Mouse (Mus musculus): ENCODE results near the gene Hoxb5.

Gene Hoxb5

DNA sequence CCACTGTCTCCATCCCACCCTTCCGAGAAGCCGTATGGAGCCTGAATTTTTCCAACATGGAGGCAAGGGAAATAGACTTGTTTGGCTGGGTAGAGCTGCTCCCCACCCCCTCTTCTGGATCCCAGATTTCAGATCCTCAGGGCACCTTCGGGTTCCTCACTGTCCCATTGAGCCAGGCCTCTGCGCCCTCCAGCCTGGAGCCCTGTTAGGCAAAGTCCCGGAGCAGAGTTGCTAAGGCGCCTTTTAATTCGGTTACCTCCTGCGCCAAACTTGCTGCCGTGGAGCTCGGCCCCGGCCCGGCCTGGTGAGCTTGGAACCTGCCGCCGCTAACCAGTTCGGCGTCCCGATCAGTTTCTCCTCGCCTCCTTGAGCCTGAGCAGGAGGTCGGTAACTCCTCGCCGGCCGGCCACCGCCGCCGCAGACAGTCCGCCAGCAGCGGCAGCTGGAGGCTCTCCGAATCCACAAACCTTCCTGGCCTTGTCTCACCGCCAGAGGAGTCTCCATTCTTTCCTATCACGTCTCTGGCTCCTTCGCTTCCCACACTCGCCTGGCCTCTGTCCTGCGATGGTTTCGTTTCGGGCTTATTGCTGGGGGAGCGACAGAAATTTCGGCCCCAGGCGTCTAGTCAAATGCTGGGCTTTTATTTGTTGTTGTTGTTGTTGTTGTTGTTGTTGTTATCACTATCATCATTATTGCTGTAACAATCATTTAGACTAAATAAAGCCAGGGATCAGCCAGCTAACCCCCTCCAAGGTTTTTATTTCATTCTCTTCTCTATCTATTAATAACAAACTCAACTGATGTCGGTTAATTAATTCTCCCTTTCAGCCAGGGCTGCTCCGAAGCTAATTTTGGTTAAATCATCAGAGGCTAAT lies 38.8 kb downstream of the Hoxb5 start:
- no peak for DNase-seq (ENCODE audit: low spot score)

DNA sequence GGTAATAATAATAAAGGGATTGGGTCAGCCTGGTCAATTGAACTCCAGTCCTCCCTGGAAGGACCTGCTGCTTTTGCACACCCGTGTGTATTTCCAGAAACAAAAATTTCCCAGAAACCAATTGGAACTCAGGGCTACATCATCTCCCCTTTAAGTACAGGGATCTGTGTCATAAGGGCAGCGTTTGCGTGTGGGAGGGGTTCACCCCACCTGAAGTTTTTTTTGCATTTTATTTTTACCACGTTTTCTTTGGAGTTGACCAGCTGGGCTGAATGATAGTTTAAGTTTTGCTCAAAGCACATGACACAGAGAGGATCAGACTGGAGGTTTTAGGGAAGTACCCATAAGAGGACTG lies 39.4 kb downstream of the Hoxb5 start:
- no peak for DNase-seq (ENCODE audit: low spot score)

DNA sequence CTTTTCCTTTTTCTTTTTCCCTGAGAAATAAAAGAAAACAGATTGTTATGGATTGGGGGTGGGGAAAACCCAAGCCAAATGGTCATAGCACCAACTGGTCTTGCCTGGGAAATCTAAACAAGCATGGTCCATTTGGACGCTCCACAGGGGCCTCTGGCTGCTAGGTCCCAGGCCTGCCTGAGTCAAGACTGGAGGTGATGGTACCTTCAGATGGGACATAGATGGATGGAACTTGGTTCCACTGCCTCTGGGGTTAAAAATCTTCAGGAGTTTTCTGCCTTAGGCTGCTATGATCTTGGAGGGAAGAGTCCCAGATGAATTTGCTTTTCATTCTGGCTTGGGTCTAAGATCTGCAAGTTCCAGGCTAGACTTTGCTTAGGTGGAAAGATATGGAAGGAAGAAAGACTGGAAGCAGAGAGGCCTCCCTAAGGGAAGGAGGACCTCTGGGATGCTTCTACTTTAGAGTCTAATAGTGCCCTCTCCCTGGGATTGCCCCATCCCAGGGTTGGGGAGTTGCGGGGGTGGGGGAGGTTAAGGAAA lies 40.1 kb downstream of the Hoxb5 start:
- no peak for DNase-seq (ENCODE audit: low spot score)

DNA sequence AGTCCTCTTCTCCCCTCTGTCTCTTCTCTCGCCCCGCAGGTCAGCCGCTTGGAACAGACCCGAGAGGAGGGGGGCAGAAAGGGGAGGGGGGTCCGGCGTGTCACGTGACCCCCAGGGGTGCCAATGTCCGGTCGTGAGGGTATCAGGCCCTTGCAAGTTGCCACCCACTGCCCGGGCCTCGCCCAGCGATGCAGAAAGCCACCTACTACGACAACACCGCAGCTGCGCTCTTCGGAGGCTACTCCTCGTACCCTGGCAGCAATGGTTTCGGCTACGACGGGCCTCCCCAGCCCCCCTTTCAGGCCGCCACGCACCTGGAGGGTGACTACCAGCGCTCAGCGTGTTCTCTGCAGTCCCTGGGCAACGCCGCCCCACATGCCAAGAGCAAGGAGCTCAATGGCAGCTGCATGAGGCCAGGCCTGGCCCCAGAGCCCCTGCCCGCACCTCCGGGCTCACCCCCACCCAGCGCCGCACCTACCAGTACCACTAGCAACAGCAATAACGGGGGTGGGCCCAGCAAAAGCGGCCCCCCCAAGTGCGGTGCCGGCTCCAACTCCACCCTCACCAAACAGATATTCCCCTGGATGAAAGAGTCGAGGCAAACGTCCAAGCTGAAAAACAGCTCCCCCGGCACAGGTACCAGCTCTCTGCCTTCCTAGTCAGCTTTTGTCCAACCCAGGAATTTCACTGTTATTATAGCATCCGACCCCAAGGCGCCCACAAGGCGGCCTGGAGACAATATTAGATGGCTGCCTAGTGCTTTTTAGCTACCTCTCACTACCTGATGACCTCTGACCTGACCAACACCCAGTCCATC lies 41.1 kb downstream of the Hoxb5 start:
- no peak for DNase-seq (ENCODE audit: low spot score)

DNA sequence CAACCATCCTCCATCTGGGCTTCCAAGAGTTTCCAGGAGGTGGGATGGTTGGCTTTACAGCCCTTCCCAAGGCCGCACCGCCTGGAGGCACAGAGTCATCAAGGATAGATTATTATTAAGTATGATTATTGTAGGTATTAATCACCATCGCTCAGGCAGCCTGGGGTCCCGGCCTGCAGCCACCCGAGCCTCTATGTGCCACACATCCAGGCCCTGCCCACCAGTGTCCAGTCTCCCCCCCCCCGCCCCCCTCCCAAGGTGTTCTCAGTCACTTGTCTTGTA lies 41.7 kb downstream of the Hoxb5 start:
- no peak for DNase-seq (ENCODE audit: low spot score)

DNA sequence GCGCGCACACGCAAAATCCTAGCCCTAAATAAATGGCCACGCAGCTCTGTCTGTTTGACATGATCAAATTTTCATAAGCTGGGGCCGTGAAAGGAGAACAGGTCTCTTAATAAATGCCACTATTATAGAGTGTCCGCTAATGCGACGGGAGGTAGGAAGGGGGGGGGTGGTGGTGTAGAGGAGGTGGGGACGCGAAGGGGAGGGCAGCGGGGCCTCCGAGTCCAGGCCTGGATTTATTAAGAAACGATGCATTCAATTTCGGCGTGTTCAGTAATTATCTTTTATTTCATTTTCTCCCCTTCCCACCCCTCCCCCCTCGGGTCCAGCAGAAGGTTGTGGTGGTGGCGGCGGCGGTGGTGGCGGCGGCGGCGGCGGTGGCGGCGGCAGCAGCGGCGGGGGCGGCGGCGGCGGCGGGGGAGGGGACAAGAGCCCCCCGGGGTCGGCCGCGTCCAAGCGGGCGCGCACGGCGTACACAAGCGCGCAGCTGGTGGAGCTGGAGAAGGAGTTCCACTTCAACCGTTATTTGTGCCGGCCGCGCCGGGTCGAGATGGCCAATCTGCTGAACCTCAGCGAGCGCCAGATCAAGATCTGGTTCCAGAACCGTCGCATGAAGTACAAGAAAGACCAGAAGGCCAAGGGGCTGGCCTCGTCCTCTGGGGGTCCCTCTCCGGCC lies 42.2 kb downstream of the Hoxb5 start:
- DNase-seq (ENCODE audit: low spot score): no peak

DNA sequence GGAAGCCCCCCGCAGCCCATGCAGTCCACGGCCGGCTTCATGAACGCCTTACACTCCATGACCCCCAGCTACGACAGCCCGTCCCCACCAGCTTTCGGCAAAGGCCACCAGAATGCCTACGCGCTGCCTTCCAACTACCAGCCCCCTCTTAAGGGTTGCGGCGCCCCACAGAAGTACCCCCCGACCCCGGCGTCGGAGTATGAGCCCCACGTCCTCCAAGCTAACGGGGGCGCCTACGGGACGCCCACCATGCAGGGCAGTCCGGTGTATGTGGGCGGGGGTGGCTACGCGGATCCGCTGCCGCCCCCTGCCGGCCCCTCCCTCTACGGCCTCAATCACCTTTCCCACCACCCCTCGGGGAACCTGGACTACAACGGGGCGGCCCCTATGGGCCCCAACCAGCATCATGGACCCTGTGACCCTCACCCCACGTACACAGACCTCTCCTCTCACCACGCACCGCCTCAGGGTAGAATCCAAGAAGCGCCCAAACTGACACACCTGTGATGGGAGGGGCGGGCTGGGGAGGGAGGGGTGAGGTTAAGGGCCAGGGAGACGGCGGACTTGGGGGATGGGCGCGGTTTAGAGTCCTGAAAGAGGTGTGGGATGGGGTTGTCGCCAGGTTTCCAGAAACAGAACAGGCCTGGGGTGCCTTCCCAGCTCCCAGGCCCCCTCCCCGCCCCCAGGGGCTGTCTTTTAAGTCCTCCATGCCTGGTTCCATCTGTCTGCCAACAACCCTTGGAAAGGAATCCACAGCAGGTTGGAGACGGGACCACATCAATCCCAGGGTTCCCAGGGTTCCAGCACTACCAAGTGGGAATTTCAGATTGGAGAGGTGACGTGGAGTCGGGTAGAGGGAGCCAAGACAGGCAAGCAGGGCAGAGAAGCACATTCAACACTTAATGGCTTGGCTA lies 43.0 kb downstream of the Hoxb5 start:
- no peak for DNase-seq (ENCODE audit: low spot score)

DNA sequence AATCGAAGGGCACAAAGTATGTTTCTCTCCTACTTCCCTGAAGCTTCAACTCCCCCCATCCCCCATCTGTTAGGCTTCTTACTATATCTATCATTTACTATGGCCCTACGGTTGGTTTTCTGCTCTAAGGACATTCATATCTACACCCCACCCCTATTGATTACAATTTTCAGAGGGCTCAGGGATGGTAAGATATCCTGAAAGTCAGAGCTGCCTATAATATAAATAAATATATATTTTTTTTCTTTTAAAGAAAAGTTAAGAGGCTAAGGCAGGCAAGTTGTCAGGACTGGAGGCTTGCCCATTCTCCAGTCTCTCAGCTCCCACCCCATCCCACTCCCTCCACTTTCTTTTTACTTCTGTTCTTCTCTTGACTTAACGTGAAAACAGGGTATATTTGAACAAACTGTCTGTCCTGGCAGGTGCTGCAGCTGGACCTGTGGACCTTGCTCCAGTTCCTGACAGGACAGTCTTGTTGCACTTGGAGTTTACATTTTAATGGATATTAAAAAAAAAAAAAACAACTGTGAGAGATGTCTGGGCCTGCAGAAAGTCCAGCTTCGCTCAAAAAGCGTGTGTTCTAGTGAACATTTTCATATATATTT lies 43.9 kb downstream of the Hoxb5 start:
- no peak for DNase-seq (ENCODE audit: low spot score)

DNA sequence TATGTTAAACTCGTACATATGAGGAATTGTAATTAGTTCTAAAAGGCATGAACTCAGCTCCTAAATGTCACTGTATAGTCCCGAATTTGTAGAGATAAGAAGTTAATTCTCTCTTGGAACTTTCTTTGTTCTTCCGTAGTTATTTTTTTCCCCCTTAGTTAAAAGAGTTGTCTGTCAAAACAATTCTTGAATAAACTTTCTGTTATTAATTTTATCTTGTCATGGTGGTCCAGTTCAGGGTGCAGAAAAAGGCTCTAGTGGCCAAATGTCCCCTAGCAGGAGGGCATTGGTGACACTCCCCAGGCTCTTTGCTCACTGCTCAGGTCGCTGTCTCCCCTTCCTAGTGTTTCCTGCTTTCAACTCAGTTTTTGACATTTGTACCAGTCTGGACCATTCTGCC lies 44.6 kb downstream of the Hoxb5 start:
- no peak for DNase-seq (ENCODE audit: low spot score)

DNA sequence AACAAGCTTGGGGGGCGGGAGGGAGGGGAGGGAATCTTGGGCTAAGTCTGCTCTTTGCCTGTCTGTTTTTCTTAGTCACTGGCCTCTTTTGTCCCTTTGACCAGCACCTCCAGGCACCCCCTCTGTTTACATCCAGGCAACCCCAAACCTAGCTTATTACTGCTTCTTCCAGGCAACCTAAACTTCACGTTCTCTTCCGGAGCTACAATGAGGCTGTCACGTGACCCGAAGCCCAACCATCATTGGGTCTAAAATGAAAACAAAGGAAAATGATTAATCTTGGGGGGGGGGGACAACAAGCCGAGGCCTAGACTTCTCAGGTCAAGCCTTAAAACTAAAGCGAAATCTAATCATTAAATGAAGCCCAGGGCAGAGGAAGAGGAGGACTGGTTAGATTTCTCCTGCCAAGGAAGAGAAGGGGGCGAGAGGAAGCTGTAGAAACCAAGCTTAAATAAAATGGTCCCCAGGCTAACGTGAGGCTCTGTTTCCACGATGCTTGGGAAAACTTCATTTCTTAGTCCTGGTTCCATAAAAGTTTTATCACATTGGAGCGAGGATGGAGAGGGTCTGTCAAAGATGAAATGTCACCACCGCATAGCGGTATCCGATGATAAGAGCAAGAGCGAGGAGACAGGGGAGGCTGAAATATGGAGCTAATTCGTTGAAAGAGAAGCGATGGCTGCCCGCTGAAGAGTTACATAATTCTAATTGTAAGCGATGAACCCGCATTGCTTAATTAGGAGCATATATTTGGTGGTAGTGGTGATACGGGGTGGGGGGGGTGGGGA lies 45.2 kb downstream of the Hoxb5 start:
- DNase-seq (ENCODE audit: low spot score): no peak

DNA sequence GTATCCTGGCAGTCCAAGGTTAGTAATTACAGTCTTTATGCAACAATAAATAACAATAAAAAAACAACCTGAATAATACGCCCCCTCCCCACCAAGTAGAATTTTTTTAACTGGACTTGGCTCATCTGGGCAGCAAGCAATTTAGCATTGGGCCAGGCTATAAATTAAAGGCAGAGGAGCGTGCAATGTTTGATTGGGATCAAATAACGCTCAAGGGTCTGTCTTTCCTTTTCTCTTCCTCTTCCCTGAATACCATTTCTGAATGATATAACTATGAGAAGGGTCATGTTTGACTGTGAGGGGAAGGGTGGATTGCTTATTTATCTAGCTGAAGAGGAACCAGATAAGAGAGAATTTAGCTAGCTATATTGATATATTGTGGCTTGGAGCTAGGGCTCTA lies 45.9 kb downstream of the Hoxb5 start:
- DNase-seq (ENCODE audit: low spot score): no peak

DNA sequence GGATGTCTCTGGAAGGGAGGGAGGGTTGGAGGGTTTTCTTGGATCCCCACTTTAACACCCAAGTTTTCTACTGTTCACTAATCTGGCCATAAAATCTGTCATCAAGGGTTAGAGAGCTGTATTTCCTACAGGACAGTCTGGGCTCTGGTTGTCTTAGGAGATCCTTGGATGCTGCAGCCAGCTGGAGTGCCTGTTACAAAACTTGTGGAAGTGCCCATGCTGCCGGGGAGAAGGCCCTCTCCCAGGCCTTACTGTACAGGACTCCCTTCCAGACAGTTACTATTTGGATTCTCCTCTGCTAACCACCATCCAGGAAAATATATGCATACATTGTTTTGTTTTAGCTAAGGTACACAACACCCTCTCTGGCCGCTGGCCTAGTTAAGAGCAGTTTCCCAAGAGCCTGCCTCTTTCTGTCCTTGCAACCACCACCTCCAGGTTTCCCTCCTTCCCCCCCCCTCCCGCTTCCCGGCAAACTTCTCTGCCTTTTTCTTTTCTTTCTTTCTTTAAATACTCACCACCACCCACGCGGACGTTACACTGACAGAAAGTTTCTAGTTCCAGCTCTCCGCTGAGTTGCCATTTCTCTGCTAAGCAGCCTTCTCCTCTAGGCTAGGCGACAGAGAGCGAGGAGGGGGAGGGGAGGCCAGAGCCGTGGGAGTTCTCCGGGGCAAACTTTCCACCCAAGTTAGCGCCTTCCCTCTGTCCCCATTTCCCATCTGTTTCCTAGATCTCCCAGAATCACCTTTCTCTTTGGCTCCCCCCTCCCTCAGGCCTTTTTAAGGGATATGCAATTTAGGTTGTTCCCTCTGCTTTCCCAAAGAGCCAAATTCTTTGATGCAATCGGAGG lies 46.6 kb downstream of the Hoxb5 start:
- DNase-seq (ENCODE audit: low spot score): no peak

DNA sequence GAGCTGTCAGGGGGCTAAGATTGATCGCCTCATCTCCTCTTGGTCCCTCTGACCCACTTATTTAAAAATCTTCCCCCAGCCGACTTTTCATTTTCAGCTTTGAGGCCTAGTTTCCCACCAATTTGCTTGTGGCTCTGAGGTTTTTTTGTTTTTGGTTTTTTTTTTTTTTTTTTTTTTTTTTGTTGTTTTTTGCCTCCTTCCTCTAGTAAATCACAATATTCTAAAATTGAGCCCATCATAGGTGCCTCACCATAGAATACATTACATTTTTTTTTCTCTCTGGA lies 47.1 kb downstream of the Hoxb5 start, which contains the start of gene Hoxb2:
Gene Hoxb2, plus strand, starts transcription at position 185 of the 284 bp plus-strand sequence.
- DNase-seq (ENCODE audit: low spot score): no peak

DNA sequence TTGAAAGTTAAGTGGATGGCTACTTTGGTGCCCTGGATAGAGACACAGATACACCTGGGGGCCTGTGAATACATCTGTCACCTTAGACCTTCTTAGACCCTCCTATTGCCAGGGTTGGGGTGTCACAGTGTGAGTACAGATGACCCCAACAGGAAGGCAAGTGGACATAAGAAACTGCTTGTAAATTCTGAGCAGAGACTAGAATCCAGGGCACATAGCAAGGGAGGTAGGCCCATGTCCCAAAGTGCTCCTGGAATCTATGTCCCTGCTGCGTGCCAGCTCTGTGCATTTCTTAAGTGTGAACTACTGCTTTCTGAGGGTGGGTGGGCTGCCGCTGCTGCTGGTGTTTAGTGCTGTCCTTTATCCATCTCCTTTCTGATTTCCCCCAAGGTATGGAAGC lies 47.7 kb downstream of the Hoxb5 start:
- DNase-seq (ENCODE audit: low spot score): no peak

DNA sequence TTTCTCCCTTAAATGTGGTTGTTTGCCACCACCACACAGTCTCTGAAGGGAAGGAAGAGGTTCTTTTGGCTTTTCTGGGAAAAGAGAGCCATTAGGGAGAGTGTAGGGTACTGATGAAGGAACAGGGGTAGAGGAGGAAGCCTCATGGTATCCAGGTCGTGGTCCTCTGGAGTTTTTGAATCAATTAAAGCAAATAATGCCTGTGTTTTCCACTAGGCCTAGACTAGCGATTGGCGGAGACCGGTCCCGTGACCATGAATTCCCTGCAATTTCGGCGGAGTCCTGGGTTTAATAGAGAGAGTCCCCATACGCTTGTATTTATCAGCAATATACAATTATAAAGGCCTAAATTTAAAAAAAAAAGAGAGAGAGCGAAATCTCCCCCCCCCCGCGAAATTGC lies 48.2 kb downstream of the Hoxb5 start:
- no peak for DNase-seq (ENCODE audit: low spot score)

DNA sequence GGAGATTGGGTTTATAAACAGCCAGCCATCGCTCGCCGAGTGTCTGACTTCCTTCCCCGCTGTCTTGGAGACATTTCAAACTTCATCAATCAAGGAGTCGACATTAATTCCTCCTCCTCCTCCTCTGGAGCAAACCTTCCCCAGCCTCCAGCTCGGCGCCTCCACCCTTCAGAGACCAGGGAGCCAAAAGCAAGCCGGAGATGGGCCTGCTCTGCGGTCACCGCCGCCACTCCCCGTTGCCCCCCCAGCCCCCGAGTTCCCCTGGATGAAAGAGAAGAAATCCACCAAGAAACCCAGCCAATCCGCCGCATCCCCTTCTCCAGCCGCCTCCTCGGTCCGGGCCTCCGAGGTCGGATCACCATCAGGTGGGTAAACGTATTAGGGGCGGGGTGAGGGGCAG lies 48.7 kb downstream of the Hoxb5 start:
- DNase-seq (ENCODE audit: low spot score): no peak

DNA sequence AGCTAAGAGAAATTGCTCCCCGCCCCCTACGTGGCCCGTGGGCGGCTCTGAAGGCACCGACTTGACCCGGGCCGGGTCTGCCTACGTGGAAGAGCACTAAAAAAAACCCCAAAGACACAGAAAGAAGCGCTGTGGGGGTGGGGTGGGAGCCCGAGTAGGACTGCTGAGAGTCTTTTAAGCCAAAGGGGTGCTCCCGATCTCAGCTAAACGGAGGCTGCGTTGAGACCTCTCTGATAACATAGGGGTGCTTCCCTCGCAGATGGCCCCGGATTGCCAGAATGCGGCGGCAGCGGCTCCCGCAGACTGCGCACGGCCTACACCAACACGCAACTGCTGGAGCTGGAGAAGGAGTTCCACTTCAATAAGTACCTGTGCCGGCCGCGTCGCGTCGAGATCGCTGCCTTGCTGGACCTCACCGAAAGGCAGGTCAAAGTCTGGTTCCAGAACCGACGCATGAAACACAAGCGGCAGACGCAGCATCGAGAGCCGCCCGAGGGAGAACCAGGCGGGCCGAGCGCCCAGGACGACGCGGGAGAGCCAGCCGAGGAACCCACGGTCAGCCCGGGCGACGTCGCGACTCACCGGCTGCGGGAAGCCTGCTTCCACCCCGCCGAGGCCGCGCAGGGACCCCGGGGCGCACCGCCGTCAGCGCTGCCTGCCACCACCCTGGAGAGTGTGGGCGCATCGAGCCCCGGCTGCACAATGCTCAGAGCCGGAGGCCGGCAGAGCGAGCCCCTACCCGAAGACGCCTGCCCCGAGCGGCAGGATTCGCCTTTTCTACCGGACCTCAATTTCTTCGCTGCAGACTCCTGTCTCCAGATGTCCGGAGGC lies 49.8 kb downstream of the Hoxb5 start:
- DNase-seq (ENCODE audit: low spot score): no peak

DNA sequence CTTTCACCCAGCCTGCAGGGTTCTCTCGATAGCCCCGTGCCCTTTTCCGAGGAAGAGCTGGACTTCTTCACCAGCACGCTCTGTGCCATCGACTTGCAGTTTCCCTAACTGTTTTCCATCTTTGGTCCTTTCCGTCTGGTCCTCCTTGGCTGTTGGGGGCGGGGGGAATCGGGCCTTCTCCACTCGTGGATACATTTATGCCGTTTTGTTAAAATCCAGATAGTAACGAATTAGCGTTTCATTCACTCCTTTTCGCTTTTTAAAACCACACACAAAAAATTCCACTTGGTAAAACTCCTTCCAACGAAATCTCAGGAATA lies 50.3 kb downstream of the Hoxb5 start:
- no peak for DNase-seq (ENCODE audit: low spot score)

DNA sequence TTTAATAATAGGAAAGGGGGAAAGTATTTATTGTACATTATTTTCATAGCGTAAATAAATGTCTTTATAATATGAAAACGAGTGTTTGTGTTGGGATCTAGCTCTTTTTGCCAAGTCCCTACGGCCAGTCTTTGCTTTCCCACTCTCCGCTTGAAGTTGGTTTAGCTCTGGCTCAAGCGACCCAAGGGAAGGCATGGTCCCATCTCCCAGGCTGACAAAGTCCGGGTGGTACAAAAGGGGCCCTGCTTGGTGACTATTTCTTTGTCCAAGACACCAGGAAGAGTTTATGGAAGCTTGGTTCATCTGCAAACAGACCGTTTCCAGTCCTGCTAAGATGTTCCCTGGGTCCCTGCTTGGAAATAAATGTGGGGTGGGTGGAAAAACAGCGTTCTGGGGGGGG lies 50.8 kb downstream of the Hoxb5 start:
- DNase-seq (ENCODE audit: low spot score): no peak

All from layer of hippocampus, adult 9-10 months (tissue).